Mouse (Mus musculus) left cerebral cortex, postnatal 25 days (tissue): ENCODE measurements around the gene Brd4. TPM values are rescaled to one million over a fixed set of nuclear protein-coding genes. Genes with fewer than 3 reads are reported as not detected.

Experiments
- DNase-seq, 2 experiments: peaks; one replicate each; pipeline ENCODE4 v3.0.0; 2022; ENCODE audit warnings: low spot score in 2 of 2, mixed read lengths in 1 of 2
- intact Hi-C: fragments of 180-260 bp; cut with DNase I; formaldehyde crosslinking; loops from one replicate; pipeline ENCODE4 v1.15.1; 2025
- total RNA-seq, 2 experiments: library from RNA; stranded (reverse); gene quantifications; 2 replicates each; pipeline ENCODE4 v1.2.3; 2021

Gene Brd4
- total RNA-seq, 2 experiments from 2014 or later: 117 to 130 TPM

- intact Hi-C loops: loop anchor here (5.0 to 10.0 kb wide), 2 partner anchors 46 to 139 kb away; no protein-coding TSS in a partner anchor
- no peak for DNase-seq
These were observed 1.2 kb downstream of the Brd4 start for GRCm38 (mm10) chr17:32283341-32283740.

- intact Hi-C loops: loop anchor here (5.0 to 10.0 kb wide), 2 partner anchors 44 to 137 kb away; no protein-coding TSS in a partner anchor
- no peak for DNase-seq
These were observed 2.8 kb downstream of the Brd4 start for GRCm38 (mm10) chr17:32281611-32282310.

GRCm38 (mm10) chr17:32281126-32281525 is 3.4 kb downstream of the Brd4 start:
- intact Hi-C loops: loop anchor here (5.0 to 10.0 kb wide), 2 partner anchors 44 to 136 kb away; no protein-coding TSS in a partner anchor

GRCm38 (mm10) chr17:32280575-32280974 is 3.9 kb downstream of the Brd4 start:
- intact Hi-C loops: loop anchor here (5.0 to 10.0 kb wide), 2 partner anchors 43 to 136 kb away; no protein-coding TSS in a partner anchor
- no peak for DNase-seq

More at GRCm38 (mm10) chr17:32281126-32281525, 3.4 kb downstream of the Brd4 start:
- no peak for DNase-seq

- no peak for DNase-seq
- intact Hi-C loops: no loop called here
These were observed 7.3 kb downstream of the Brd4 start for GRCm38 (mm10) chr17:32277201-32277600.

GRCm38 (mm10) chr17:32275568-32275967 is 9.0 kb downstream of the Brd4 start:
- DNase-seq: no peak
- intact Hi-C loops: no loop called here

- intact Hi-C loops: no loop called here
- DNase-seq: no peak
These were observed 15.4 kb downstream of the Brd4 start for GRCm38 (mm10) chr17:32269151-32269550.

GRCm38 (mm10) chr17:32268540-32268960 is 16.0 kb downstream of the Brd4 start:
- no peak for DNase-seq
- intact Hi-C loops: no loop called here

GRCm38 (mm10) chr17:32268096-32268495 is 16.4 kb downstream of the Brd4 start:
- DNase-seq: no peak
- intact Hi-C loops: no loop called here

GRCm38 (mm10) chr17:32267617-32268016 is 16.9 kb downstream of the Brd4 start:
- DNase-seq: no peak
- intact Hi-C loops: no loop called here

GRCm38 (mm10) chr17:32263672-32264071 is 20.9 kb downstream of the Brd4 start:
- no peak for DNase-seq
- intact Hi-C loops: no loop called here

- peak in 1 of 2 experiments; percentile 38 for DNase-seq
- intact Hi-C loops: no loop called here
These were observed 21.5 kb downstream of the Brd4 start for GRCm38 (mm10) chr17:32262831-32263559.

- intact Hi-C loops: no loop called here
- DNase-seq: no peak
These were observed 25.7 kb downstream of the Brd4 start for GRCm38 (mm10) chr17:32258869-32259268.

- intact Hi-C loops: no loop called here
- DNase-seq: no peak
These were observed 26.6 kb downstream of the Brd4 start for GRCm38 (mm10) chr17:32257944-32258343.

- DNase-seq: no peak
- intact Hi-C loops: no loop called here
These were observed 27.1 kb downstream of the Brd4 start for GRCm38 (mm10) chr17:32257452-32257851.

- no peak for DNase-seq
- intact Hi-C loops: no loop called here
These were observed 27.6 kb downstream of the Brd4 start for GRCm38 (mm10) chr17:32256896-32257295.

- DNase-seq: no peak
- intact Hi-C loops: no loop called here
These were observed 31.3 kb downstream of the Brd4 start for GRCm38 (mm10) chr17:32253261-32253660.

GRCm38 (mm10) chr17:32251827-32252470 is 32.6 kb downstream of the Brd4 start:
- no peak for DNase-seq
- intact Hi-C loops: no loop called here

- intact Hi-C loops: no loop called here
- DNase-seq: no peak
These were observed 34.5 kb downstream of the Brd4 start for GRCm38 (mm10) chr17:32250066-32250465.

- intact Hi-C loops: no loop called here
- DNase-seq: no peak
These were observed 36.3 kb downstream of the Brd4 start for GRCm38 (mm10) chr17:32248192-32248591.
